Mouse (Mus musculus): ENCODE results near the gene Celf6. TPM values are rescaled to one million over a fixed set of nuclear protein-coding genes. Genes with fewer than 3 reads are reported as not detected.

The Celf6 gene
- total RNA-seq, 1 experiment = 0.13 TPM

- no peaks in the 10 kb centered on the region for H3K9me3 ChIP-seq (ENCODE audit: control insufficient read depth, insufficient read depth, low read depth, low read length)
- H3K36me3 ChIP-seq (ENCODE audit: control insufficient read depth, insufficient read depth, low read length, poor library complexity, severe bottlenecking) = peaks cover 20% of the 10 kb centered on the region; the same call in 1 of the 2 replicates
- no peak for DNase-seq (ENCODE audit: low read depth, low spot score)
- in situ Hi-C loops (cut with MboI; ENCODE audit: low sequenced_read_pairs in 2 of 2, unreplicated experiment in 2 of 2) = no loop called here
- H3K9ac ChIP-seq (ENCODE audit: insufficient read depth, low read depth, low read length, poor library complexity, severe bottlenecking) = no peak overlapping the region
- no peak for TF ChIP-seq MAFK (IDR thresholded peaks at IDR 0.05; ENCODE audit: insufficient read depth, low read depth, low read length)
- TF ChIP-seq ZC3H11A (IDR thresholded peaks at IDR 0.05; ENCODE audit: borderline replicate concordance, low read depth, low read length) = no peak
- no peak for TF ChIP-seq HCFC1 (IDR thresholded peaks at IDR 0.05; ENCODE audit: borderline replicate concordance, insufficient read depth, low read length)
- TF ChIP-seq ZNF384 (IDR thresholded peaks at IDR 0.05; ENCODE audit: low read depth, low read length) = no peak
- TF ChIP-seq CHD2 (IDR thresholded peaks at IDR 0.05; ENCODE audit: low read depth, low read length) = no peak
- no peak overlapping the region for H3K4me3 ChIP-seq (ENCODE audit: insufficient read depth in 1 of 2, low read depth in 1 of 2, low read length in 2 of 2, poor library complexity in 1 of 2, severe bottlenecking in 1 of 2)
- H3K27ac ChIP-seq (ENCODE audit: insufficient read depth, low read depth, low read length, poor library complexity, severe bottlenecking) = no peak overlapping the region
- H3K4me1 ChIP-seq (ENCODE audit: control insufficient read depth in 2 of 2, insufficient read depth in 2 of 2, low read length in 2 of 2, poor library complexity in 1 of 2) = peaks cover 2 to 6% of the 10 kb centered on the region in 2 experiments; a peak in 2 of 4 replicates
Measured at GRCm38 (mm10) chr9:59551017-59551416, 26.7 kb upstream of the Celf6 start.

- Histone ChIP-seq H3K4me1 (ENCODE audit: control insufficient read depth in 2 of 2, insufficient read depth in 2 of 2, low read length in 2 of 2, poor library complexity in 1 of 2) (peaks cover 2 to 6% of the 10 kb centered on the region in 2 experiments; a peak in 2 of 4 replicates), H3K9me3 (ENCODE audit: control insufficient read depth, insufficient read depth, low read depth, low read length) (no peaks in the 10 kb centered on the region), H3K9ac (ENCODE audit: insufficient read depth, low read depth, low read length, poor library complexity, severe bottlenecking) (no peak overlapping the region), H3K27ac (ENCODE audit: insufficient read depth, low read depth, low read length, poor library complexity, severe bottlenecking) (no peak overlapping the region), H3K4me3 (ENCODE audit: insufficient read depth in 1 of 2, low read depth in 1 of 2, low read length in 2 of 2, poor library complexity in 1 of 2, severe bottlenecking in 1 of 2) (no peak overlapping the region), H3K36me3 (ENCODE audit: control insufficient read depth, insufficient read depth, low read length, poor library complexity, severe bottlenecking) (peaks cover 21% of the 10 kb centered on the region; the same call in 1 of the 2 replicates)
- no peak for DNase-seq (ENCODE audit: low read depth, low spot score)
- TF ChIP-seq MAFK (IDR thresholded peaks at IDR 0.05; ENCODE audit: insufficient read depth, low read depth, low read length) (no peak), HCFC1 (IDR thresholded peaks at IDR 0.05; ENCODE audit: borderline replicate concordance, insufficient read depth, low read length) (no peak), ZNF384 (IDR thresholded peaks at IDR 0.05; ENCODE audit: low read depth, low read length) (no peak), CHD2 (IDR thresholded peaks at IDR 0.05; ENCODE audit: low read depth, low read length) (no peak), ZC3H11A (IDR thresholded peaks at IDR 0.05; ENCODE audit: borderline replicate concordance, low read depth, low read length) (no peak)
- in situ Hi-C loops (cut with MboI; ENCODE audit: low sequenced_read_pairs in 2 of 2, unreplicated experiment in 2 of 2) = no loop called here
Measured at GRCm38 (mm10) chr9:59551620-59552031, 26.1 kb upstream of the Celf6 start.

GRCm38 (mm10) chr9:59552610-59553009 lies 25.1 kb upstream of the Celf6 start:
- Histone ChIP-seq H3K36me3 (ENCODE audit: control insufficient read depth, insufficient read depth, low read length, poor library complexity, severe bottlenecking) (peaks cover 24% of the 10 kb centered on the region; the same call in 1 of the 2 replicates), H3K9ac (ENCODE audit: insufficient read depth, low read depth, low read length, poor library complexity, severe bottlenecking) (no peak overlapping the region), H3K27ac (ENCODE audit: insufficient read depth, low read depth, low read length, poor library complexity, severe bottlenecking) (no peak overlapping the region), H3K4me1 (ENCODE audit: control insufficient read depth in 2 of 2, insufficient read depth in 2 of 2, low read length in 2 of 2, poor library complexity in 1 of 2) (peaks cover 0 to 6% of the 10 kb centered on the region in 2 experiments; a peak in 1 of 4 replicates), H3K4me3 (ENCODE audit: insufficient read depth in 1 of 2, low read depth in 1 of 2, low read length in 2 of 2, poor library complexity in 1 of 2, severe bottlenecking in 1 of 2) (no peak overlapping the region), H3K9me3 (ENCODE audit: control insufficient read depth, insufficient read depth, low read depth, low read length) (no peaks in the 10 kb centered on the region)
- TF ChIP-seq ZC3H11A (IDR thresholded peaks at IDR 0.05; ENCODE audit: borderline replicate concordance, low read depth, low read length) = no peak
- no peak for TF ChIP-seq CHD2 (IDR thresholded peaks at IDR 0.05; ENCODE audit: low read depth, low read length)
- TF ChIP-seq HCFC1 (IDR thresholded peaks at IDR 0.05; ENCODE audit: borderline replicate concordance, insufficient read depth, low read length) = no peak
- no peak for TF ChIP-seq MAFK (IDR thresholded peaks at IDR 0.05; ENCODE audit: insufficient read depth, low read depth, low read length)
- TF ChIP-seq ZNF384 (IDR thresholded peaks at IDR 0.05; ENCODE audit: low read depth, low read length) = no peak
- in situ Hi-C loops (cut with MboI; ENCODE audit: low sequenced_read_pairs in 2 of 2, unreplicated experiment in 2 of 2) = no loop called here
- DNase-seq (ENCODE audit: low read depth, low spot score) = no peak

GRCm38 (mm10) chr9:59553719-59554118 lies 24.0 kb upstream of the Celf6 start:
- TF ChIP-seq ZC3H11A (IDR thresholded peaks at IDR 0.05; ENCODE audit: borderline replicate concordance, low read depth, low read length) (no peak), CHD2 (IDR thresholded peaks at IDR 0.05; ENCODE audit: low read depth, low read length) (no peak), MAFK (IDR thresholded peaks at IDR 0.05; ENCODE audit: insufficient read depth, low read depth, low read length) (no peak), HCFC1 (IDR thresholded peaks at IDR 0.05; ENCODE audit: borderline replicate concordance, insufficient read depth, low read length) (no peak), ZNF384 (IDR thresholded peaks at IDR 0.05; ENCODE audit: low read depth, low read length) (no peak)
- DNase-seq (ENCODE audit: low read depth, low spot score) = no peak
- H3K36me3 ChIP-seq (ENCODE audit: control insufficient read depth, insufficient read depth, low read length, poor library complexity, severe bottlenecking) = peaks cover 25% of the 10 kb centered on the region; the same call in 1 of the 2 replicates
- H3K4me3 ChIP-seq (ENCODE audit: insufficient read depth in 1 of 2, low read depth in 1 of 2, low read length in 2 of 2, poor library complexity in 1 of 2, severe bottlenecking in 1 of 2) = no peak overlapping the region
- no peak overlapping the region for H3K27ac ChIP-seq (ENCODE audit: insufficient read depth, low read depth, low read length, poor library complexity, severe bottlenecking)
- 0 out of 4 replicates have a peak, but pooled peaks cover 0 to 4% of the 10 kb centered on the region in 2 experiments for H3K4me1 ChIP-seq (ENCODE audit: control insufficient read depth in 2 of 2, insufficient read depth in 2 of 2, low read length in 2 of 2, poor library complexity in 1 of 2)
- in situ Hi-C loops (cut with MboI; ENCODE audit: low sequenced_read_pairs in 2 of 2, unreplicated experiment in 2 of 2) = no loop called here
- H3K9ac ChIP-seq (ENCODE audit: insufficient read depth, low read depth, low read length, poor library complexity, severe bottlenecking) = no peak overlapping the region
- no peaks in the 10 kb centered on the region for H3K9me3 ChIP-seq (ENCODE audit: control insufficient read depth, insufficient read depth, low read depth, low read length)

Data from ES-E14 (cell line).